Mouse (Mus musculus) thymus, postnatal 10 days (tissue): Measurements from ENCODE around the gene Itpr2.
A peak's percentile ranks its signal among the peaks of the same experiment; 100 is the strongest.

Source experiments
- DNase-seq, 2 experiments: peaks; one replicate each; pipeline ENCODE4 v3.0.0; 2021; ENCODE audit warnings: low spot score in 2 of 2

The Itpr2 gene

DNA sequence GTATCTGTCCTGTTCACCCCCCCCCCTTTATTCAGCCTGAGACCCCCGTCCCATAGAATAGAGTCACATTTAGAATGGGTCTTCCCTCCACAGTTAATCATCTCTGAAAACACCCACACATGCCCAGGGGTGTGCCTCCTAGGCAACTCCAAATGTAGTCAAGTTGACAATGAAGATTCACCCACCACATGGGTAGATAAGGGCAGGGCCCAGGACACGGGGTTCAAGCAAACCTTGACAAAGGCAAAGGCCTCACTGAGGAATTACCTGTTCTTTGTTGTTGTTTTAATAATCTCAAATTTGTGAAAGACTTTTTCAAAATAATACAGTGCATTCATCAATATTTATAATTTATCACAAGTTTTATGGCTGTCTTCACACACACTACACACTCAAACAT, 2.4 kb upstream of the Itpr2 start:
- no peak for DNase-seq

- no peak for DNase-seq
Measured at GRCm38 (mm10) chr6:146502856-146503255, 833 bp upstream of the Itpr2 start.

GRCm38 (mm10) chr6:146501316-146501865, 632 bp downstream of the Itpr2 start:
- DNase-seq = peak; percentile 77 to 78

DNA sequence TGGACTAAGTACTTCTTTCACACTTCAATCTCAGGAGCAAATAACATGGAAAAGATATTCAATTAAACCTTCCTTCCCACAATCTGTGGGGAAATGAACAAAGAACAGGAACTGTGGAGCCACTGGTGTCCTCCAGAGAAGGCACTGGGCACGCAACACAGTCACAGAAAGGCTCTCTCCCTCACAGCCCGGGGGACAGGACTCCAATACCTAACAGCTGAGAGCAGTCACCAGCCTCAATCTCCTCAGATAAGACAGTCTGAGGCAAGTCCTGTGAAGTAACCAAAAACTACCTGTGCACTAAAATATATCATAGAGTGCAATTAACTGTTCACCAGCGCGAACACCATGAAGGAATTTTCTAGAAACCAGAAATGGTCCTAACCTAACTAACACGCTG, 1.3 kb downstream of the Itpr2 start:
- DNase-seq = no peak

GRCm38 (mm10) chr6:146500206-146500605, 1.8 kb downstream of the Itpr2 start:
- no peak for DNase-seq

- no peak for DNase-seq
Measured at GRCm38 (mm10) chr6:146499566-146499965, 2.5 kb downstream of the Itpr2 start.

- no peak for DNase-seq
Measured at GRCm38 (mm10) chr6:146498416-146498815, 3.6 kb downstream of the Itpr2 start.

DNA sequence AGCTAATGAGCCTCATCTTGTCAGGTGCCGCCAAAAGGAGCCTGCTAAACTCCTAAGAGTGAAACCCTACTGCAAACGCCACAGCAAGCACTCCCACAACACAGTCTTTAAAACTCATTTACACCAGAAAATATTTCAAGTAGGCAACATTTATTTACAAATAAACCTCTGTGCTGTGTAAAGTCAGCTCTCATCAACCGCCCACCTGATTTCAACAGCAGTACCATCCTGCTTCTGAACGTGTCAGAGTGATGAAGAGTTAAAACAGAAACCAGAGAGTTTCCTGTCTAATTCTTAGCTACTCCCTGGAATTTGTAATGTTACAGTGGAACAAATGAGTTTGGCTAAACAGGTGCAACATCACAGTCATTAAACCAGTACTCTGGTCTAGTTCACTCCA, 4.2 kb downstream of the Itpr2 start:
- DNase-seq = no peak

- DNase-seq = no peak
Measured at GRCm38 (mm10) chr6:146497435-146497834, 4.6 kb downstream of the Itpr2 start.

GRCm38 (mm10) chr6:146491680-146492079, 10.3 kb downstream of the Itpr2 start:
- no peak for DNase-seq

- no peak for DNase-seq
Measured at GRCm38 (mm10) chr6:146490416-146490960, 11.5 kb downstream of the Itpr2 start.

DNA sequence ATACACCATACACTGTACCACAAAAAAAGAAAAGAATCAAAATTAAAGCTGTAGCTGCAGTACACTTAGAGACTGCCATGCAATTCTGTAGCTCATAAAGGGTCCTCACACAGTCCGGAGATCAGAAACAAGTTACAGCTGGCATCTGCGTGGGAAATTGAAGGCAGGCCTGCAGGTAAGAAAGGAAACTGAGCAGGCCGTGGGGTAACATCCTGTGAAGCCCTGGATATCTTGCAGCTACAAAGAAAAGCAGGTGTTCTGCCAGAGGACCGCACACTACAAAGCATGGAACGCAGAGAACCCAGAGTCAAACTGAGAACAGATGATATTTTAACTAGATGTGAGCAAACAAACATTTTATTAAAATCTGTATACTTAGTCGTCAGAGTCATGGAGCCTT, 12.2 kb downstream of the Itpr2 start:
- DNase-seq = peak; percentile 67 to 72

DNA sequence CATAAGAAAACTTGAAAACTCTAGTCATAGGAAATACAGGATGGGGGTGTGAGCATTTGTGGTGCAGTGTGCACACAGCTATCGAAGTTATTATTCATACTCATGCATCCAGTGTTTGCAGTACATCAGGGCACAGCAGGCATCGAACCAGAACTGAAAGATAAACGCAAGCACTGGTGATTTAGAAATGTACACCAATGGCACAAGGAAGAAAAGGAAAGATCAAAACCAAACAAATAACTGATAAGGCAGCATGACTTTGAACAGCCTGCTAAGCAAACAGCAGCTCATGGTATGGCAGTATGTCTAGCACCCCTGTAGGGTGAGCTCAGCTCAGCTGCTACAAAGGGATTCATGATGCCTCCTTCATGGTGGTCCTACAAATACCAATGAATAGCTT, 13.3 kb downstream of the Itpr2 start:
- no peak for DNase-seq

DNA sequence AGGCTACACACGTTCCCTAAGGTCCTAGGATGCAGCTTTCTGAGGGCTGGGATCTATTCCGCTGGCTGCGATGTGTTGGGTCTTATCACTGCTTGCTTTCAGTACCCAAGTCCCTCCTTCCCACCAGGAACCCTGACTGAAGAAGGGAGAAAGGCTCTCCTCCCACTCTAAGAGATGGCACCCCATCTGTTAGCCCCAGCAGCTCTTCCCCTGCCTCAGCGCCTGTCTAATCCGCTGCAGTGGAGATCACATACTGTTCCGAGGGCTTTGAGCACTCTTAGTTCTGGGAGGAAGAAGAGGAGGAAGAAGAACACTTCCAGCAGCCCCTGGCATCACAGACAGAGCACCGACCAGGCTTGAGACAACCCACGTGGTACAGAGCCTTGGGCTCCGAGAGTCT, 14.9 kb downstream of the Itpr2 start:
- DNase-seq = no peak

DNA sequence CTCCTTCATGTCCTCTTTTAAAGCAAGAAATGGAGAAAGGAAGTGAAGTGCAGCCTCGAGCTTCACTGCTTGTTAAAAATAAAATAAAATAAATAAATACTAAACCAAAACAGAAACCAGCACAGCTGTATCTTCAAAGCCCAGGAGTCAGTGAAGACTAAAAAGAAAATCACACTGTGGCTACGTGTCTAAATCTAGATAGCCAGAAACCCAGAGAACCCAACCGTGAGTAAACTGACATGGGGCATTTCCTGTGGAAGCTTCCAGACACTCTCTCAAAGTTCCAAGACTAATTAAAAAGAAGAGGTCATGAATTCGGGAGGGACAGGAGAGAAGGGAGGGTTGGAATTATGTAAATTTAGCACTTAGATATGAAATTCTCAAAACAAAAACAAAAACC, 15.9 kb downstream of the Itpr2 start:
- no peak for DNase-seq

- DNase-seq = peak; percentile 42 to 50
Measured at GRCm38 (mm10) chr6:146481441-146481840, 20.6 kb downstream of the Itpr2 start.

GRCm38 (mm10) chr6:146480925-146481324, 21.1 kb downstream of the Itpr2 start:
- DNase-seq = no peak

DNA sequence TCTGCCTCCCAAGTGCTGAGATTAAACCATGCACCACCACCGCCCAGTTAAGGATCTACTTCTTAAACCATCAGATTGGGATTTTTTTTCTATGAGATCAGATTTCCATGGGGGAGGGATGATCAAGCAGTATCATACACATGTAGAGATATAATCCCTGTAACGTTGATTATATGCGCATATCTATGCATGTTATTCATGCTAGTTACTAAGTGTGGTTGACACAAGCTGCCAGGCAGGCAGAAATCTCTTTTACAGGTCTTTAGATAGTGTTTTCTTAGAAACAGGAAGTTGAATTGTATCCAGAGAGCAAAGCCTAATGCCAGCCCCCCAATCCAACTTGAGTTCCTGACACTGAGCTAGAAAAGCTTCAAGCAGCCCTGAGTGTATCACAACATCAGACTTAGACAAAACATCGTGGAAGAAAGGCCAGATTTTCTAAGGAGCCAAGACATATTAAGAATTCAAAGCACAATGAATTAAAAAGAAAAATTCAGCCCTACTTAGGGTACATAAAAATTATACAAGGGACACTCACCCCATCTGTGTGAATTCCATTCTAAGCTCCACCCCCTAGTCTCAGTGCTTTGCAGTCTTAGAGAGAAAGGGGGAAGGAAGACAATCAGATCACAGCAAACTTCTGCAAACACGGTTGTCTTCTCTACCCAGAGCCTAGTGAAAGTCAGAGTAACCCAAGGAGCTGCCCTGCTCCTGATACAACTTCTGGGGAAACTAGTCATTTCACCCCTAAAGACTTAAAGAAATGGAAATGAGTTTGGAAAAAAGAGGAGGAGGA, 22.9 kb downstream of the Itpr2 start:
- DNase-seq = no peak

- no peak for DNase-seq
Measured at GRCm38 (mm10) chr6:146476865-146477264, 25.2 kb downstream of the Itpr2 start.

DNA sequence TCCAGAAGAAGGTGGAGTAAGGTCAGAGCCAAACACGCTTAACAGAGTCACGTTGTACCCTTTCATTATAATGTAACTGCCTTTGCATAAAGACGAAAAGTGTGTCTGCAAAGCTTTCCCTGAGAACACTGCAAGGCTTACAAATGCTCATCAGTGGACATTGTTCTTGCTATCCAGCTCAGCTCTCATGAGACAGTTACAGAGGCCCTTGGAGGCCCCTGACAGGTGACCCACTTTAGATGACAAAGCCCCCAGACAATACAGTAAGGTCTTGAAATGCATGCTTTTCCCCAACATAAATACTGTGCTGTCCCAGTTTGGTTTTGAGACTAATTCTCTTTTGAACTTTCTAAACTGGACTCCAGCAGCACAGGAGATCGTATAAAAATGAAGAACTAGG, 27.9 kb downstream of the Itpr2 start:
- DNase-seq = no peak

GRCm38 (mm10) chr6:146473216-146473955, 28.6 kb downstream of the Itpr2 start:
- DNase-seq = no peak

DNA sequence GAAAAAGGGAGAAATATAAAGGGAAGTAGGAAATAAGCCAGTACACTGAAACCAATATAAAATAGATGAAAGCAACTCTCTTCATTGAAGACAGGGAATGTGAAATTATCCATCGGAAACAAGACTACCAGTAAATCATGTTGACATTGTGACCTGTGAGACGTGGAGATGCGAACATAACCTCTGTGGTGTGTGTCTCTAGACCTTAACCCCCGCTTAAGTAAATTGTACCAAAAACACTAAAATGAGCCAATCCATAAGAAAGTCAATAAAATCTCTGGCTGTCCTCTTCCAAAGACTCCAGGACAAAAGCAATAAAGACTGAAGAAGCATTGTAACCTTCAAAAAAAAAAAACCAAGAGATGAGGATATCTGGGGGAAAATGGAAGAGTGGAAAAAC, 31.6 kb downstream of the Itpr2 start:
- no peak for DNase-seq

- no peak for DNase-seq
Measured at GRCm38 (mm10) chr6:146469936-146470335, 32.1 kb downstream of the Itpr2 start.
